ENCODE assay signal across 8 mouse cellular contexts in the genomic region with DNA sequence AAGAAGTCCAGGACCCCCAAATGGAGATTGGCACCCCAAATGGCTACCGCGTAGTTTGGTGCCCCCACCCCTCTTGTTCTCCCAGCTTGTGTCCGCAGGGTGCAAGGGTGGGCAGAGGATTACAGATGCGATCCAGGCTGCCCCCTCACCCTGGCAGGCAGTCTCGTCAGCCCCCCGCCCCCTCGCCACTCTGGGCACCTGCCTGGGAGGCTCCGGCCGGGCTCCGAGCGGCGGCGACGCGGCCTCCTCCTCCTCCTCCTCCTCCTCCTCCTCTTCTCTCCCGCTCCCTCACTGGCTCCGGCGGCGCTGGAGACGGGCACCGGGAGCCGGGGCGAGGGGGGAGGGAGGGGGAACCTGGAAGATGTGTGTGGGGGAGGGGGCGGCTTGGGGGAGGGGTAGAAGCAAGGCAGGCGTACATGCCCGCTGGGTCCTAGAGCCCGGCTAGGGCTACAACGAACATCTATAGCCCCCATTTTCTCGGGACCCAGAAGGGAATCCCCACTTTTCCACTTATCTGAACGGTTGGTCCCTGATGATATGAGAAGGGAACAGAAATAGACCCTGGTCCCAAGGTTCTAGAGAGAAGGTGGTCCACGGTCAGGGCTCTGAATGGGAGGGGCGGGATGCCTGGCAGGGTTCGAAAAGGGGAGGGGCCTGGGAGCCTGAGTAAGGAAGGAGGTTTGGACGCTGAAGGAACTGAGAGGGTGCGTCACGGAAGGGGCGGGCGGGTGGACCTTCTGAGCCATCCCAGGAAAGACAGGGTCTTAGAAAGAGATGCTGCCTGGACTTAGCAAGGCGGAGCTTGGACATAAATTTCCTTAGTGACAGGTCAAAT. TPM values are rescaled to one million over a fixed set of nuclear protein-coding genes. Genes with fewer than 3 reads are reported as not detected.
DNase-seq lines count a peak whose midpoint lies in the region; ATAC-seq and TF ChIP-seq lines count a peak whose summit lies in the region.

No protein-coding gene starts in this region.

- TF ChIP-seq CTCF in Patski (IDR thresholded peaks at IDR 0.05) = no peak
- TF ChIP-seq CTCF in layer of hippocampus, adult 2 months (conservative IDR thresholded peaks at IDR 0.05) = no peak
- TF ChIP-seq CTCF in lung, adult 2 months (IDR thresholded peaks at IDR 0.05; ENCODE audit: insufficient read depth, low read length) = no peak
- TF ChIP-seq CTCF in olfactory bulb, adult 2 months (IDR thresholded peaks at IDR 0.05; ENCODE audit: insufficient read depth, low read depth, low read length) = no peak

- CTCF ChIA-PET in Patski (lab: Charles Lee) = interaction anchor here (1.0 to 1.4 kb wide), 2 partner anchors 10 to 14 kb away, joined by 3 to 9 read pairs; no protein-coding TSS in a partner anchor

- POLR2A ChIA-PET in Patski (lab: Charles Lee) = interaction anchor here (1.1 to 2.5 kb wide), 3 partner anchors 11 to 116 kb away, joined by 3 to 14 read pairs (median 7); a partner anchor contains a TSS

- peak; percentile 71 for DNase-seq in Patski (ENCODE audit: low read depth, low spot score)
- peak; percentile 85 for DNase-seq in cerebellum, adult 8-10 months
- DNase-seq in heart, postnatal 4 days = peak; percentile 81
- DNase-seq in layer of hippocampus, adult 2 months (ENCODE audit: low spot score in 2 of 2) = peak; percentile 70 to 82
- DNase-seq in lung, adult 2 months = peak; percentile 55
- peak; percentile 64 to 79 for DNase-seq in urinary bladder, postnatal 36 days (ENCODE audit: low spot score in 2 of 2)

- WGBS in lung, adult 2 months = under 1% methylated on average over 29 of the region's 39 CpGs
- WGBS in olfactory bulb, adult 2 months = under 1% methylated on average over 30 of the region's 39 CpGs

- peak overlapping the region; percentile 91 for H3K27ac ChIP-seq in layer of hippocampus, adult 2 months
- peak overlapping the region; percentile 36; the same call in 1 of the 2 replicates for H3K27ac ChIP-seq in olfactory bulb, adult 2 months (ENCODE audit: insufficient read depth, low read depth, low read length)

- H3K4me1 ChIP-seq in lung, adult 2 months (ENCODE audit: control insufficient read depth, insufficient read depth, low read length) = peaks cover 18% of the 10 kb centered on the region
- peaks cover 41% of the 10 kb centered on the region for H3K4me1 ChIP-seq in olfactory bulb, adult 2 months (ENCODE audit: control insufficient read depth, insufficient read depth, low read length)

- peak overlapping the region; percentile 86 for H3K4me3 ChIP-seq in layer of hippocampus, adult 2 months
- peak overlapping the region; percentile 86 for H3K4me3 ChIP-seq in lung, adult 2 months (replicated peaks; ENCODE audit: extremely low read depth, low read depth, low read length)
- H3K4me3 ChIP-seq in olfactory bulb, adult 2 months (ENCODE audit: insufficient read depth, low read depth, low read length) = peak overlapping the region; percentile 90

- no peak for TF ChIP-seq POLR2A in lung, adult 2 months (IDR thresholded peaks at IDR 0.05; ENCODE audit: borderline replicate concordance, extremely low read depth, low read depth, low read length)
- peak; percentile 11; the same call in 1 of the 2 replicates for TF ChIP-seq POLR2A in olfactory bulb, adult 2 months (IDR thresholded peaks at IDR 0.05; ENCODE audit: insufficient read depth, low read depth, low read length)

- peak; percentile 65 for ATAC-seq in Patski
- peak; percentile 86 for ATAC-seq in frontal cortex, adult (ENCODE audit: low TSS enrichment)

- in situ Hi-C loops in Patski (cut with MboI; ENCODE audit: low pct_unique_long_range_greater_than_20kb) = no loop called here

- H3K27me3 ChIP-seq in Patski = no peaks in the 10 kb centered on the region

RNA-seq across cellular contexts. Expression of a gene that starts 0.6 kb away (rescaled TPM):
- 3.1 TPM for polyA plus RNA-seq in Patski (2021)
- under 1 TPM; 0.24 to 0.54 TPM for total RNA-seq in heart, postnatal 4 days (2021)
- total RNA-seq in layer of hippocampus, adult 2 months (2021) = under 1 TPM; 0.88 to 0.95 TPM
- polyA plus RNA-seq in lung, adult 2 months (2012; rRNA removed) = 1.5 and 1.9 TPM in 2 replicates
- not detected in 2 replicates for polyA plus RNA-seq in olfactory bulb, adult 2 months (2012; ENCODE audit: insufficient read depth, insufficient read length, low replicate concordance, missing spikeins)

RNA-seq across cellular contexts. Expression of a gene that starts 0.8 kb away (rescaled TPM):
- polyA plus RNA-seq in Patski (2021) = 42.6 TPM
- 1 to 10 TPM; 2.2 to 2.5 TPM for total RNA-seq in heart, postnatal 4 days (2021)
- total RNA-seq in layer of hippocampus, adult 2 months (2021) = 10 to 100 TPM; 46.9 to 48.1 TPM
- polyA plus RNA-seq in lung, adult 2 months (2012; rRNA removed) = 3.9 and 5.8 TPM in 2 replicates
- not detected in 2 replicates for polyA plus RNA-seq in olfactory bulb, adult 2 months (2012; ENCODE audit: insufficient read depth, insufficient read length, low replicate concordance, missing spikeins)

RNA-seq across cellular contexts. Expression of a gene that starts 11.1 kb away (rescaled TPM):
- 241 TPM for polyA plus RNA-seq in Patski (2021)
- total RNA-seq in heart, postnatal 4 days (2021) = 100 to 1,000 TPM; 184 to 188 TPM
- total RNA-seq in layer of hippocampus, adult 2 months (2021) = 100 to 1,000 TPM; 131 to 133 TPM
- polyA plus RNA-seq in lung, adult 2 months (2012; rRNA removed) = 93.5 and 165 TPM in 2 replicates
- not detected in 2 replicates for polyA plus RNA-seq in olfactory bulb, adult 2 months (2012; ENCODE audit: insufficient read depth, insufficient read length, low replicate concordance, missing spikeins)

RNA-seq across cellular contexts. Expression of a gene that starts 13.4 kb away (rescaled TPM):
- 18.8 TPM for polyA plus RNA-seq in Patski (2021)
- total RNA-seq in heart, postnatal 4 days (2021) = 10 to 100 TPM; 13.6 to 14.6 TPM
- total RNA-seq in layer of hippocampus, adult 2 months (2021) = 10 to 100 TPM; 28.1 to 29.3 TPM
- polyA plus RNA-seq in lung, adult 2 months (2012; rRNA removed) = 46.0 and 47.7 TPM in 2 replicates
- polyA plus RNA-seq in olfactory bulb, adult 2 months (2012; ENCODE audit: insufficient read depth, insufficient read length, low replicate concordance, missing spikeins) = not detected in 2 replicates

RNA-seq across cellular contexts. Expression of a gene that starts 34.8 kb away (rescaled TPM):
- 0.05 TPM for polyA plus RNA-seq in Patski (2021)
- total RNA-seq in heart, postnatal 4 days (2021) = under 1 TPM; 0.79 to 0.86 TPM
- total RNA-seq in layer of hippocampus, adult 2 months (2021) = under 1 TPM; 0.91 to 0.97 TPM
- 15.0 and 19.7 TPM in 2 replicates for polyA plus RNA-seq in lung, adult 2 months (2012; rRNA removed)
- not detected in 2 replicates for polyA plus RNA-seq in olfactory bulb, adult 2 months (2012; ENCODE audit: insufficient read depth, insufficient read length, low replicate concordance, missing spikeins)

Comparison
In these comparisons a context has a peak if more than half of its experiments do, and no peak if none do; other contexts are left out.
1. Peak in every context shown above with its lines: DNase-seq, ATAC-seq, H3K4me3 ChIP-seq and H3K27ac ChIP-seq.